Mouse (Mus musculus) heart, adult 11 months (tissue): ENCODE data around the gene Gpr135.

Experiments
- DNase-seq: peaks from one replicate; pipeline ENCODE4 v3.0.0; 2022

Gene Gpr135

DNA sequence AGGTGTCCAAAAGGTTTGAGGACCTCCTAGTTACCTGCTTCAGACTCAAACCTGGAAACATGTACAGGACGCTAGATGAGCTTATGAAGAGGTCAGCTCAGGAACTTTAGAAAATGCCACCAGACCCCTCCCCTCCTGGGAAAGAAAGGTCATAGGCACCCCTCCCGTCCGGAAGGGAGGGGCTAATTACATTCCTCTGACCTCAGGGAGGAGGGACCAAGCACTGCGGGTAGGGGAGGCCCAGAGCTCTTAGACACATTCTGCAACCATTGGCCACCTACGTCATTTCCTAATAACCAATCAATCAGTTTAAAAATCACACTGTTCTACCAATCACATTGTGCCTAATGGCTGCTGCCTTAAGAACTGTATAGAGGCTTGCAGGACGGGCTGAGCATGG is 18.4 kb downstream of the Gpr135 start:
- peak; percentile 58 for DNase-seq

- DNase-seq: no peak
These were observed 20.1 kb downstream of the Gpr135 start for GRCm38 (mm10) chr12:72050821-72051220.

DNA sequence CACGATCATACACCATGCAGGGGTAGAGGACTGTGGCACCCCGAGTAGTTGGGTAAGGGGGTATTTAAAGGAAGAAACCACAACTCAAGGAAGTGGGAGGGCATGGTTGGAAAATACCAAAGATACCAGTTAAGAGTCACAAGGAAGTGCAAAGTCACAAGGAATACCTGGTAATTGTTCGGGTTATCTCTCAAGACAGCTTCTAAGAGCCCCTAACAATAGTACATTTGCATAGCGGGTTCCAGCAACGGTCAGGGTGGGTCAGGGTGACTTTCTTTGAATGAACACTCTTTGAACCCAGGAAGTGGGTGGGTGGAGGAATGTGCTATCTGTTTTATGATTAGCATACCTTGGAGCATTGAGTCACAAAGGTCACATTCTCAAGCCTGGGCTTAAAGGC is 20.8 kb downstream of the Gpr135 start:
- DNase-seq: peak; percentile 82

DNA sequence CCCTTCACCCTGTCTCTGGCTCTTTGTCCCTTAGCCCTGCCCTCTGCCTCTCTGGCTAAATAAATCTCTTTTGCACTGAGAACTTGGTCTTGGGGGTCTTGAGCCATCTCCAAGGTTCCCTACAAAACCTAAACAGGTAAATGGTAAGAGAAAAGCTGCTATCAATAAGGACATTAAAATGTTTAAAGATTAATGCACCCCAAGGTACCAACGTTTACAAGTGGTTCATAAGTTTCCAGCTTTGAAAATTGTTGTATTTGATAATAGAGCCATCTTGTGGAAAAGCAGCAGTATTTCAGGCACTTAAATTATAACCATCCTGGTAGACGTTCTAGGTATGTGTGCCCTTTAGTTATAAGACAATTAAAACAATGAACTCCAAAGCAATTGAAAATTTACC is 23.4 kb downstream of the Gpr135 start:
- DNase-seq: peak; percentile 59

DNA sequence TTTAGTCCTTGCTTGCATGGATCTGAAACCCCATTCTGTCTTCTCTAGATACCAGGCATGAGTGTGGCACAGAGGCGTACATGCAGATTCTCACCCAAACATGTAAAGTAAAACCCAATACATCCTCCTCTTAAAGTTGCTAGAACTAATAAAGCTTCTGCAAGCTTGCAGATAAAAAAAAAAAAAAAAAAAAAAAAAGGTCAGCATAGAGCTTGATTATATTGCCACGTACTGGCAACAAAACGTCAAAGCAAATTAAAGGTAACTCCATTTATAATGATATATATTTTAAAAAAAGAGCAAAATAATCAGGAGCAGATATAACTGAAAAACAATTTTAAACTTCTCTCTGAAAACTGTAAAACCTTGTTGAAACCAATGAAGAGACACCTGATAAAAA is 29.7 kb downstream of the Gpr135 start:
- no peak for DNase-seq

- no peak for DNase-seq
These were observed 31.4 kb downstream of the Gpr135 start for GRCm38 (mm10) chr12:72039501-72039900.

DNA sequence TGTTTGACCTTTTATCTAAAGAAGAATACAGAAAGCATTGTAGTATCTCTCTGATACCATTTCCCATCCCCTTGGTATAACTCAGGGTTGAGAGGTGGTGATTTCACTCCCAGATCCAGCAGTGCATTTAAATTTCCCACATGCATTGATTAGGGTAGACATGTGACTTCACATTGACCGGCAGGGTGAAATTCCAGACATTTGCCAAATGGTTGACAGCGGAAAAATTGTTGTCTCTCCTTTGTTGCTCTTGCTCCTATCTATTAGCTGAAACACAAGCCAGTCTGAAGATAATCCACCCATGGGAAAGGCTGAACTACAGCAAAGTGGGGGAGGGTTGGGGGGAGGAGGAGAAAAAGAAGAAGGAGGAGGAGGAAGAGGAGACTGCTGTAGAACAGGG is 32.1 kb downstream of the Gpr135 start:
- DNase-seq: peak; percentile 68

DNA sequence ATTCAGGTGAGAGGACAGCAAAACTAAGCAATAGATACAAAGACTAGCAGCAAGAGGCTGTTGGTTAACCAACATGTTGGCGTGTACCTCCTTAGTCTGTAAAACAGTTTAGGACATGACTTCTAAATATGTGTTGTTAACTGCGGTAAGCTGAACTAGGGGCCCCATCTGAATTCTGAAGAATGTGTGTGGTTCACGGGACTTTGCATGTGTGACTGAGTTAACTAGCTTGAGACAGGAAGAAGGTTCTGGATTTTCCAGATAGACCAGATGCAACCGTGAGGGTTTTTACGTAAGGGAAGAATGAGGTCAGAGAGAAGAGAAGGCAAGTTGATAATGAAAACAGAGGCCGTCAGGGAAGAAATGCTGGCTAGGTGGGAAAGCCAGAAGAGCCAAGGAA is 33.9 kb downstream of the Gpr135 start:
- DNase-seq: peak; percentile 40

GRCm38 (mm10) chr12:72036097-72036661 is 34.7 kb downstream of the Gpr135 start:
- DNase-seq: peak; percentile 50

GRCm38 (mm10) chr12:72031794-72032193 is 39.1 kb downstream of the Gpr135 start:
- peak; percentile 98 for DNase-seq

GRCm38 (mm10) chr12:72031171-72031570 is 39.8 kb downstream of the Gpr135 start:
- DNase-seq: peak; percentile 95

DNA sequence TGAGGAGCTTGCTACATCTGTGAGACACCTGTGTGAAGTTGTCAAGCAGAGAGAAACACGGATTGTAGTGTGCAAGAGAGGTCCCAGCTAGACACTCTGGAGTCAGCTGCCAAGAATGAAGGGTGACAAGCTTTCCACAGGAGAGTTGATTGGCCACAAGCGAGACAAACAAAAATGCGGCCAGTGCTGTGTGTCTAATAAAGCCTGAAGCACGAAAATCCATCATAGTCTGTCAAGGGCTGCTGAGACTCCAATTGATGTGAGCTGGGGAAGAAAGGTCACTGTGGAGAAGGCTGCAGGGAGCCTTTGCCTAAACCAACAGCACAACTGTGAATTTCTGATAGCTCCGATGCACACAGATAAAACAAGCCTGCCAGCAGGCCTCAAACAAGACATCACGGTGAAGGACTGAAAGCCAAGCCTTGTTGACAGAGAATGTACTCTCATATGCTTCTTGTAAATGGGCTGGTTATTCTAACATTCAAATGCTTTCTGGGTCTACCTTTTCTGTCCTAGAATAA is 45.6 kb downstream of the Gpr135 start:
- DNase-seq: peak; percentile 78

DNA sequence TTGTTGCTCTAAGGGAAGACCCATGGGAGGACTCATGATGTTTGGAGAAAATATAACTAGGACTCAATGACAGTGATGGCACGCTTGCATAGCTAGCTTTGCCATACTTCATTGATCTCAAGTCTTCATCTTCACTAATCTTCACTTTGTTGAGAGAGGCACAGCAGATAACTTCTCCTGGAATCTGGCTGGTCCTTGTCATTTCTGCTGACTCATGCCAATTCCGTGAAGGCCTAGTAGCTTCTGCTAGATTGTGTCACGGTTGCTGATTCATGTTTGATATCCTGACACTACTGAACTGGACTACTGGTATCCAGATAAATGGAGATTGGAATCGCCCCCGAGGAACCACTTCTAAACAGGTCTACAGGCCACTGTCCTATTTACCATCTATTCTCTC is 47.4 kb downstream of the Gpr135 start:
- peak; percentile 19 for DNase-seq

GRCm38 (mm10) chr12:72022790-72023189 is 48.1 kb downstream of the Gpr135 start:
- DNase-seq: peak; percentile 64

- peak; percentile 90 for DNase-seq
These were observed 49.4 kb downstream of the Gpr135 start for GRCm38 (mm10) chr12:72021543-72021942.

GRCm38 (mm10) chr12:72020285-72020684 is 50.6 kb downstream of the Gpr135 start:
- DNase-seq: no peak
